Mouse (Mus musculus): ENCODE results near the gene Gm20388.

DNA sequence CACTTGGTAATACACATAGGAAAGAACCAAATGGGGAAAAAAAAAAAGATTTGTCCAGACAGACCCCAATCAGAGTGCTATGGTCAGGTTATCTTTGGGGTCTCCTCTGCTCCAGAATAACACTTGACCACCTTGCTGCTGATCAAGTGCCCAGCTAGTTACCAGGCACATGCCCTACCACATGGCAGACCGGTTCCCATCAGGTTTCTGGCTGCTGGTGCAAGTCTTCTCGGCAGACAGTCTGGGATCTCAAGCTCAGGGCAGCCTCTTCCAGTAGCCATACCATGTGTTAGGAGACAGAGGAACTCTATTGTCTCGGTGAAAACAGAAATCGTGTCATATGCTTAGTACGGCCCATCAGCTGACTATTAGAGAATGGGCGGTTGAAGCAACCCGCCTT lies 3916.1 kb downstream of the Gm20388 start:
- TF ChIP-seq CTCF (IDR thresholded peaks at IDR 0.05; ENCODE audit: extremely low read depth, insufficient read depth, low read length) (no peak), POLR2A (IDR thresholded peaks at IDR 0.05; ENCODE audit: extremely low read depth, insufficient read depth, low read length) (no peak)

Data from cortical plate, adult 2 months (tissue).